Mouse (Mus musculus) ES-E14 (cell line): ENCODE results near the gene Plpp3. TPM values are rescaled to one million over a fixed set of nuclear protein-coding genes. Genes with fewer than 3 reads are reported as not detected.

Experiments used
- DNase-seq: peaks from one replicate; pipeline ENCODE4 v3.0.0-alpha.2; 2013; ENCODE audit warnings: low read depth, low spot score
- H3K27ac ChIP-seq: 2 replicates; pipeline ENCODE4 v1.5.1; 2012; ENCODE audit warnings: low read depth, mild to moderate bottlenecking, low read length, moderate library complexity, mixed read lengths; ENCODE audit not compliant: poor library complexity, insufficient read depth, severe bottlenecking
- H3K36me3 ChIP-seq: 2 replicates; pipeline ENCODE4 v1.6.1; 2012; ENCODE audit warnings: mild to moderate bottlenecking, low read length, moderate library complexity, mixed read lengths; ENCODE audit not compliant: control insufficient read depth, poor library complexity, insufficient read depth, severe bottlenecking
- H3K4me1 ChIP-seq, 2 experiments: fragments of 150-350 bp in 1 of 2; sonication (generic) in 1 of 2; 2 replicates each; pipeline ENCODE4 v1.6.1; 2012; ENCODE audit warnings: low read length in 2 of 2, mild to moderate bottlenecking in 1 of 2, mixed read lengths in 1 of 2; ENCODE audit not compliant: control insufficient read depth in 2 of 2, insufficient read depth in 2 of 2, poor library complexity in 1 of 2
- H3K4me3 ChIP-seq, 2 experiments: fragments of 150-350 bp in 1 of 2; sonication (generic) in 1 of 2; 2 replicates each; pipeline ENCODE4 v1.5.1; 2012; ENCODE audit warnings: low read length in 2 of 2, low read depth in 1 of 2, mild to moderate bottlenecking in 1 of 2, mixed read lengths in 1 of 2; ENCODE audit not compliant: insufficient read depth in 1 of 2, poor library complexity in 1 of 2, severe bottlenecking in 1 of 2
- H3K9ac ChIP-seq: 2 replicates; pipeline ENCODE4 v1.6.1; 2012; ENCODE audit warnings: low read depth, mild to moderate bottlenecking, low read length, mixed read lengths; ENCODE audit not compliant: poor library complexity, insufficient read depth, severe bottlenecking
- H3K9me3 ChIP-seq: fragments of 150-350 bp; sonication (generic); 2 replicates; pipeline ENCODE4 v1.6.1; 2012; ENCODE audit warnings: low read depth, mild to moderate bottlenecking, low read length; ENCODE audit not compliant: control insufficient read depth, insufficient read depth
- CHD2 ChIP-seq: IDR thresholded peaks from 2 replicates; pipeline ENCODE4 v1.6.1; 2014; ENCODE audit warnings: mild to moderate bottlenecking, low read depth, low read length, inconsistent platforms
- HCFC1 ChIP-seq: IDR thresholded peaks from 2 replicates; pipeline ENCODE4 v1.6.1; 2012; ENCODE audit warnings: low read length, inconsistent platforms, borderline replicate concordance; ENCODE audit not compliant: insufficient read depth
- MAFK ChIP-seq: IDR thresholded peaks from 2 replicates; pipeline ENCODE4 v1.6.1; 2014; ENCODE audit warnings: mild to moderate bottlenecking, low read depth, low read length, inconsistent platforms; ENCODE audit not compliant: insufficient read depth
- ZC3H11A ChIP-seq: IDR thresholded peaks from 2 replicates; pipeline ENCODE4 v1.6.1; 2012; ENCODE audit warnings: low read depth, mild to moderate bottlenecking, inconsistent platforms, low read length, borderline replicate concordance
- ZNF384 ChIP-seq: IDR thresholded peaks from 2 replicates; pipeline ENCODE4 v1.6.1; 2012; ENCODE audit warnings: low read depth, low read length, inconsistent platforms
- in situ Hi-C, 2 experiments: fragments of 600-800 bp; cut with MboI; formaldehyde crosslinking; loops; one replicate each; pipeline ENCODE4 v1.15.1; 2025; ENCODE audit warnings: low sequenced_read_pairs in 2 of 2, inconsistent platforms in 1 of 2; ENCODE audit not compliant: unreplicated experiment in 2 of 2
- total RNA-seq: library from RNA; depleted of rRNA; stranded (reverse); fragments of 300-350 nt; gene quantifications from 2 replicates; pipeline ENCODE4 v1.2.3, GENCODE M21; 2012

Gene Plpp3
- total RNA-seq, 1 experiment = 11.8 TPM

GRCm38 (mm10) chr4:105250946-105251345 is 93.8 kb downstream of the Plpp3 start:
- Histone ChIP-seq H3K4me3 (no peak overlapping the region), H3K9me3 (no peaks in the 10 kb centered on the region), H3K27ac (no peak overlapping the region), H3K9ac (no peak overlapping the region), H3K4me1 (0 out of 4 replicates have a peak, but pooled peaks cover 0 to under 1% of the 10 kb centered on the region in 2 experiments), H3K36me3 (no peaks in the 10 kb centered on the region)
- TF ChIP-seq HCFC1 = no peak
- TF ChIP-seq CHD2 = no peak
- no peak for TF ChIP-seq ZC3H11A
- TF ChIP-seq MAFK = no peak
- TF ChIP-seq ZNF384 = no peak
- no peak for DNase-seq
- in situ Hi-C loops = no loop called here

GRCm38 (mm10) chr4:105252044-105252443 is 94.9 kb downstream of the Plpp3 start:
- no peaks in the 10 kb centered on the region for H3K9me3 ChIP-seq
- no peaks in the 10 kb centered on the region for H3K4me1 ChIP-seq
- H3K36me3 ChIP-seq = no peaks in the 10 kb centered on the region
- in situ Hi-C loops = no loop called here
- no peak overlapping the region for H3K9ac ChIP-seq
- H3K4me3 ChIP-seq = no peak overlapping the region
- TF ChIP-seq HCFC1 = no peak
- no peak for TF ChIP-seq ZNF384
- TF ChIP-seq ZC3H11A = no peak
- no peak for TF ChIP-seq CHD2
- no peak for TF ChIP-seq MAFK
- H3K27ac ChIP-seq = no peak overlapping the region
- no peak for DNase-seq

DNA sequence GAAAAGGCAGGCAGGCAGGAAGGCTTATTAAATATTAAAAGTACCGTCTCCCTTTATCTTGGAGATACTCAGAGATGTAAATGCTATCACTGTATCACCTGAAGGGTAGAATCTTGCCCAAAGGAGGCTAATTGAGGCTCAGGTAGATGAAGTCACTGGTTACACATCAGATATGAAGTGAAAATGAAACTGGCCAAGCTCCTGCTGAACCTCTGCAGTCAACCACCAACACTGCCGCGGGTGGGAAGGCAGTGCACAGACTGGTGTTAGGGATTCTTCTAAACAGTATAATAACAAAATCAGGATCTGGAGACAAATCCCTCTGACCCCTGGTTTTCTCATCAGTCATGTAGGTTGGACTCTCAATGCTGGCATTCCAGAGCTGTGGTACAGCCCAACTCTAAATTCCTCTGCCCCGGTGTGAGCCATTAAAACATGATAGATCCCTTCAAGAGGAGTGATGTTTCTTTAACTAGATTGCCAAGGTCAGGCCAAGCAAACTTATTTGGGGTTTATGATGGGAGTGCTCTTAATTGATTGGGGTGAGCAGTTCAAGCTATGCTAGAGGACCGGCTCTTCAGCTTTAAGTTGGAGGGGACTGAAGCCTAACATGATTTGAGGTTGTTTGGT is 95.5 kb downstream of the Plpp3 start:
- Histone ChIP-seq H3K4me3 (no peak overlapping the region), H3K9me3 (no peaks in the 10 kb centered on the region), H3K36me3 (no peaks in the 10 kb centered on the region), H3K27ac (no peak overlapping the region), H3K4me1 (no peaks in the 10 kb centered on the region), H3K9ac (no peak overlapping the region)
- TF ChIP-seq HCFC1 = no peak
- TF ChIP-seq CHD2 = no peak
- TF ChIP-seq MAFK = no peak
- TF ChIP-seq ZC3H11A = no peak
- TF ChIP-seq ZNF384 = no peak
- no peak for DNase-seq
- in situ Hi-C loops = no loop called here

DNA sequence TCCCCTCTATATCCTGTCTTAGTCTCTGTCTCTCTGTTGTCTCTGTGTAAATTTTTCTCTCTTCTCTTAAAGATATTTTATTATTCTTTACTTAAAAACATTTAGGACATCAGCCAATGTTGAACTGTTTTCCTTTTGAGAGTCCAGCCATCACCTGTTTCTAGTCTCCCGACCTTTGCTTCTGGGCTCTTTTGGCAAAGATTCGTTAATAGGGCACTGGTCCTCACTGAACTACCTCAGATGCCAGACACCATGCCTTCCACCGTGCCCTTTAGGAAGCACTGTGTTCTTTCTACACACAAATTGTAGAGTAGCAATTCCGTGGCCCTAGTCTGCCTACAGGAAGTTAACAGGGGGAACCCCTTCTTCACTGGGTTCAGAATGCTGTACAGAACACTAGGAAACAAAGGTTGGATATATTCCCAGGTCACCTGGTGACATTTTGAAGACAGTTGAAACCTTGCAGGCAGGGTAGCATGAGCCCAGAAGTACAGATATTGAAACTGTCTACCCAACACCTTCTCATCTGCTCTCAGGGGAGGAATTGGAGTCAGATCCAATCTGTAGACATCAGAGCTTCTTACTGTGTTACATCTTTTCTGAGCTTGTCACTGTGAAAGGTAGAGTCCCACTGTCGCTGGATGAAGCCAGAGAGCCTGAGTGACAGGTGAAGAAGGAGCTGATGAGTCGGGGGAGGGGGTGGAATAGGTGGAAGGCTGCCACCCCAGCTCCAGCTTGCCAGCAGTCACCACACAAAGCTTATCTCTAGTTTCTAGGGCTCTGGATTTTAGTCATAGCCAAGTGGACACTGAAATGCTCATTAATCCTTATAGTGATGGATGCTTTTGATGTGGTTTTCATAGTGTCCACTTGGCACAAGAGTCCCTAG is 96.5 kb downstream of the Plpp3 start:
- DNase-seq = no peak
- Histone ChIP-seq H3K27ac (no peak overlapping the region), H3K9me3 (no peaks in the 10 kb centered on the region), H3K4me1 (no peaks in the 10 kb centered on the region), H3K36me3 (no peaks in the 10 kb centered on the region), H3K4me3 (no peak overlapping the region), H3K9ac (no peak overlapping the region)
- TF ChIP-seq CHD2 (no peak), HCFC1 (no peak), ZNF384 (no peak), ZC3H11A (no peak), MAFK (no peak)
- in situ Hi-C loops = no loop called here

DNA sequence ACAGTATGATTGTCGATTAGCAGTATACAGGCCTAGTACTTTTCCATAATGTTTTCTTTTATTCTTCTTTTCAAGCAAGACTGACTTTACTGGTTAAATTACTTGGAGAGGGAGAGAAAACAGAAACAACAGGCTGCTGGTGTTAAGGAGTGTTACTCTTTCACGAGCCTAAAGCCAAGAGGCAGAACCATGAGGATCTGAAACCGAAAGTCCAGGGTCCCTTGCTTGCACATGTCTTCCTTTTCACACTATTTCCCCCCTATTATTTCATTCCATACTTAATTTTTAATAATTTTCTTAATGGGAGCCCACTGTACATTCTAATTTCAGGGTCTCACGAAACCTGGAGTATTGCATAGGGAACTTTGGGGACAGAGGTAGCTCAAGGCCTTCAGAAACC is 97.2 kb downstream of the Plpp3 start:
- in situ Hi-C loops = no loop called here
- no peak overlapping the region for H3K4me3 ChIP-seq
- TF ChIP-seq ZC3H11A (no peak), MAFK (no peak), HCFC1 (no peak), CHD2 (no peak), ZNF384 (no peak)

More for the DNA sequence above, 97.2 kb downstream of the Plpp3 start:
- H3K9ac ChIP-seq = no peak overlapping the region
- DNase-seq = no peak
- no peaks in the 10 kb centered on the region for H3K4me1 ChIP-seq
- H3K9me3 ChIP-seq = no peaks in the 10 kb centered on the region
- H3K27ac ChIP-seq = no peak overlapping the region
- H3K36me3 ChIP-seq = no peaks in the 10 kb centered on the region
